ENCODE assay signal across 22 mouse cellular contexts in genomic region chr1:89039836-89040235, GRCm38 (mm10). TPM values are rescaled to one million over a fixed set of nuclear protein-coding genes. Genes with fewer than 3 reads are reported as not detected.
DNase-seq lines count a peak whose midpoint lies in the region; ATAC-seq and TF ChIP-seq lines count a peak whose summit lies in the region.
"Had no signal": no experiment of that assay in that cellular context is flagged by ENCODE, and none has a peak within 500 bp of the region (broad histone marks: within the 10 kb centered on the region; RNA-seq: fewer than 3 reads in every experiment).

No protein-coding gene starts in this region.

- 0 out of 2 replicates have a peak overlapping the region, but pooled peaks have one; percentile 45 for H3K27ac ChIP-seq in kidney, embryonic 16.5 days (ENCODE audit: low read length)
- no peak overlapping the region for H3K27ac ChIP-seq in kidney, adult 2 months (ENCODE audit: insufficient read depth, low read depth, low read length)
- H3K27ac ChIP-seq in limb, embryonic 12.5 days, result 0 out of 2 replicates have a peak overlapping the region, but pooled peaks have one; percentile 23
- H3K27ac ChIP-seq: embryonic facial prominence, embryonic 12.5 days; forebrain, embryonic 15.5 days; heart, embryonic 10.5 days; hindbrain, embryonic 12.5 days had no signal

- peaks cover 14% of the 10 kb centered on the region for H3K4me1 ChIP-seq in kidney, embryonic 16.5 days (ENCODE audit: insufficient read depth, low read length)
- no peaks in the 10 kb centered on the region; the same call in 1 of the 2 replicates for H3K4me1 ChIP-seq in kidney, adult 2 months (ENCODE audit: control insufficient read depth, insufficient read depth, low read length)
- H3K4me1 ChIP-seq in limb, embryonic 12.5 days (replicated peaks), result peaks cover 24% of the 10 kb centered on the region

- H3K36me3 ChIP-seq in kidney, embryonic 16.5 days (ENCODE audit: insufficient read depth, low read length), result no peaks in the 10 kb centered on the region
- H3K36me3 ChIP-seq in kidney, adult 2 months (ENCODE audit: control insufficient read depth, insufficient read depth, low read length), result no peaks in the 10 kb centered on the region
- H3K36me3 ChIP-seq in limb, embryonic 12.5 days, result no peaks in the 10 kb centered on the region
- H3K36me3 ChIP-seq: embryonic facial prominence, embryonic 12.5 days; forebrain, embryonic 15.5 days; G1E; heart, embryonic 10.5 days; hindbrain, embryonic 12.5 days had no signal

- WGBS in kidney, embryonic 16.5 days, result 14% methylated on average over 2 of the region's 2 CpGs
- 36% methylated on average over 2 of the region's 2 CpGs for whole genome bisulfite sequencing in kidney, adult 2 months
- 7% methylated on average over 2 of the region's 2 CpGs for WGBS in limb, embryonic 12.5 days

- H3K4me2 ChIP-seq in kidney, embryonic 16.5 days (replicated peaks; ENCODE audit: low read depth, low read length), result no peak overlapping the region
- no peak overlapping the region for H3K4me2 ChIP-seq in limb, embryonic 12.5 days
- H3K4me2 ChIP-seq: embryonic facial prominence, embryonic 12.5 days; forebrain, embryonic 15.5 days; hindbrain, embryonic 12.5 days had no signal

- H3K9me3 ChIP-seq in kidney, embryonic 16.5 days (ENCODE audit: low read length), result no peaks in the 10 kb centered on the region
- no peaks in the 10 kb centered on the region for H3K9me3 ChIP-seq in limb, embryonic 12.5 days
- H3K9me3 ChIP-seq: embryonic facial prominence, embryonic 12.5 days; forebrain, embryonic 15.5 days; heart, embryonic 10.5 days; hindbrain, embryonic 12.5 days had no signal

- H3K9ac ChIP-seq in kidney, embryonic 16.5 days (replicated peaks; ENCODE audit: low read length), result no peak overlapping the region
- no peak overlapping the region for H3K9ac ChIP-seq in limb, embryonic 12.5 days (replicated peaks)
- H3K9ac ChIP-seq: embryonic facial prominence, embryonic 12.5 days; forebrain, embryonic 15.5 days; hindbrain, embryonic 12.5 days had no signal

- TF ChIP-seq CTCF in kidney, adult 2 months (conservative IDR thresholded peaks at IDR 0.05; ENCODE audit: insufficient read depth, insufficient read length, low read depth, low read length), result no peak

- peak; percentile 27 for DNase-seq in embryo, embryonic 11 days
- DNase-seq in embryo, embryonic 9.5 days (ENCODE audit: extremely low spot score), result no peak
- no peak for DNase-seq in kidney, adult 2 months
- no peak for DNase-seq in lung, postnatal 36 days
- no peak for DNase-seq in gastrocnemius, postnatal 14 days
- DNase-seq: adrenal gland, adult 8-10 months; adrenal gland, postnatal 36 days; B cell, adult 2 months; cerebellum, adult 2 months; cerebellum, postnatal 10 days; gastrocnemius, postnatal 25 days; heart, postnatal 10 days; heart, postnatal 4 days had no signal

- H3K4me3 ChIP-seq in kidney, embryonic 16.5 days (ENCODE audit: low read length), result no peak overlapping the region
- no peak overlapping the region for H3K4me3 ChIP-seq in kidney, adult 2 months (ENCODE audit: insufficient read depth, low read depth, low read length)
- H3K4me3 ChIP-seq in limb, embryonic 12.5 days (replicated peaks), result no peak overlapping the region
- H3K4me3 ChIP-seq: embryonic facial prominence, embryonic 12.5 days; forebrain, embryonic 15.5 days; heart, embryonic 10.5 days; hindbrain, embryonic 12.5 days had no signal

- peak; percentile 55; the same call in 1 of the 2 replicates for ATAC-seq in kidney, embryonic 16.5 days (ENCODE audit: low FRiP score, low TSS enrichment)
- ATAC-seq in limb, embryonic 12.5 days (ENCODE audit: insufficient number of reproducible peaks, insufficient read depth, low FRiP score, low TSS enrichment, low read depth), result no peak
- ATAC-seq: CD4-positive, CD25-positive, alpha-beta regulatory T cell, adult 4 months; forebrain, embryonic 15.5 days; hindbrain, embryonic 16.5 days had no signal

- H3K27me3 ChIP-seq in kidney, embryonic 16.5 days (ENCODE audit: insufficient read depth, low read length), result no peaks in the 10 kb centered on the region
- no peaks in the 10 kb centered on the region for H3K27me3 ChIP-seq in kidney, adult 2 months (replicated peaks; ENCODE audit: control insufficient read depth, insufficient read depth, low read length)
- no peaks in the 10 kb centered on the region for H3K27me3 ChIP-seq in limb, embryonic 12.5 days
- H3K27me3 ChIP-seq: embryonic facial prominence, embryonic 12.5 days; forebrain, embryonic 15.5 days; hindbrain, embryonic 12.5 days had no signal

- TF ChIP-seq POLR2A in kidney, adult 2 months (IDR thresholded peaks at IDR 0.05; ENCODE audit: low read depth, low read length), result no peak

- intact Hi-C loops in gastrocnemius, postnatal 14 days (cut with DNase I; ENCODE audit: low total_unique reads), result no loop called here

RNA-seq across cellular contexts. Expression of gene Sh3bp4, which starts 30.4 kb away (rescaled TPM):
- polyA plus RNA-seq in kidney, embryonic 16.5 days (2015; fragmentation: Nextera tagmentation; extraction: Ambion mirVana), result 29.1 and 29.8 TPM in 2 replicates
- polyA plus RNA-seq in kidney, adult 2 months (2012; rRNA removed), result 14.8 and 18.1 TPM in 2 replicates
- polyA plus RNA-seq in limb, embryonic 12.5 days (2016; fragmentation: Nextera tagmentation; extraction: Ambion mirVana), result 22.3 and 23.1 TPM in 2 replicates
- 1 to 10 TPM; 5.1 to 6.9 TPM for total RNA-seq in gastrocnemius, postnatal 14 days (2021)
- total RNA-seq: G1E had no signal
- polyA plus RNA-seq: G1E had no signal
